Mouse (Mus musculus) stomach, embryonic 14.5 days (tissue): ENCODE results near the gene Itga9. TPM values are rescaled to one million over a fixed set of nuclear protein-coding genes. Genes with fewer than 3 reads are reported as not detected.

Source experiments
- ATAC-seq: fragments of 200-750 bp; cut with Nextera tagmentation; 2 replicates; pipeline ENCODE4 v1.8.0; 2017; ENCODE audit warnings: low read depth, moderate TSS enrichment; ENCODE audit not compliant: insufficient number of reproducible peaks, insufficient read depth, low FRiP score
- H3K27ac ChIP-seq: fragments of 300-500 bp; sonication (generic); 2 replicates; pipeline ENCODE4 v1.5.1; 2014; ENCODE audit warnings: mild to moderate bottlenecking, low read length, moderate library complexity, mixed read lengths
- H3K27me3 ChIP-seq: fragments of 300-500 bp; sonication (generic); 2 replicates; pipeline ENCODE4 v1.6.1; 2014; ENCODE audit warnings: low read length, control low read depth, mixed read lengths; ENCODE audit not compliant: control insufficient read depth, insufficient read depth
- H3K36me3 ChIP-seq: fragments of 300-500 bp; sonication (generic); 2 replicates; pipeline ENCODE4 v1.6.1; 2014; ENCODE audit warnings: mild to moderate bottlenecking, control low read depth, low read length, moderate library complexity, mixed read lengths; ENCODE audit not compliant: control insufficient read depth, insufficient read depth
- H3K4me1 ChIP-seq: fragments of 300-500 bp; sonication (generic); 2 replicates; pipeline ENCODE4 v1.6.1; 2014; ENCODE audit warnings: low read length, control low read depth, mixed read lengths; ENCODE audit not compliant: control insufficient read depth, insufficient read depth
- H3K4me2 ChIP-seq: fragments of 300-500 bp; sonication (generic); replicated peaks from 2 replicates; pipeline ENCODE4 v1.6.1; 2014; ENCODE audit warnings: low read depth, low read length, control low read depth
- H3K4me3 ChIP-seq: fragments of 300-500 bp; sonication (generic); 2 replicates; pipeline ENCODE4 v1.5.1; 2014; ENCODE audit warnings: low read depth, low read length, control low read depth
- H3K9ac ChIP-seq: fragments of 300-500 bp; sonication (generic); replicated peaks from 2 replicates; pipeline ENCODE4 v1.6.1; 2014; ENCODE audit warnings: low read depth, mild to moderate bottlenecking, control low read depth, low read length, moderate library complexity, mixed read lengths
- H3K9me3 ChIP-seq: fragments of 300-500 bp; sonication (generic); 2 replicates; pipeline ENCODE4 v1.6.1; 2016; ENCODE audit warnings: low read depth, low read length, control low read depth; ENCODE audit not compliant: control insufficient read depth
- WGBS: fragments of 180-500 bp; shearing (Covaris S2); extraction: QIAGEN DNeasy Blood & Tissue Kit; methylation state at CpG from one replicate; pipeline ENCODE4 v1.1.7; 2014; 5-methylcytosine and 5-hydroxymethylcytosine counted together
- polyA plus RNA-seq: library from polyadenylated mRNA; unstranded; fragments of >200 nt; fragmentation: Nextera tagmentation; extraction: Ambion mirVana; gene quantifications from 2 replicates; pipeline ENCODE4 v1.2.1, GENCODE M21; 2014

Gene Itga9
- polyA plus RNA-seq, 1 experiment from 2014 or later, result 14.3 TPM

- WGBS, result under 1% methylated on average over 68 of the region's 68 CpGs
- no peaks in the 10 kb centered on the region for H3K36me3 ChIP-seq
- peak overlapping the region; percentile 98 for H3K4me2 ChIP-seq
- H3K9ac ChIP-seq, result peak overlapping the region; percentile 70
- no peaks in the 10 kb centered on the region for H3K9me3 ChIP-seq
- ATAC-seq, result peak; percentile 4; the same call in 1 of the 2 replicates
- peak overlapping the region; percentile 87; the same call in 1 of the 2 replicates for H3K27ac ChIP-seq
- H3K4me3 ChIP-seq, result peak overlapping the region; percentile 78
- H3K4me1 ChIP-seq, result peaks cover 23% of the 10 kb centered on the region
- H3K27me3 ChIP-seq, result no peaks in the 10 kb centered on the region
Observed at GRCm38 (mm10) chr9:118926688-118927321, 320.3 kb downstream of the Itga9 start.

- Histone ChIP-seq H3K4me1 (peaks cover 23% of the 10 kb centered on the region), H3K9ac (peak overlapping the region; percentile 70), H3K27ac (peak overlapping the region; percentile 27; the same call in 1 of the 2 replicates), H3K9me3 (no peaks in the 10 kb centered on the region), H3K27me3 (no peaks in the 10 kb centered on the region), H3K4me2 (peak overlapping the region; percentile 98), H3K36me3 (no peaks in the 10 kb centered on the region), H3K4me3 (peak overlapping the region; percentile 78)
- ATAC-seq, result no peak
- 38% methylated on average over 8 of the region's 8 CpGs for WGBS
Observed at GRCm38 (mm10) chr9:118927501-118927900, 321.0 kb downstream of the Itga9 start.

GRCm38 (mm10) chr9:118928007-118928406 lies 321.5 kb downstream of the Itga9 start:
- no peak for ATAC-seq
- Histone ChIP-seq H3K27ac (peak overlapping the region; percentile 81; the same call in 1 of the 2 replicates), H3K36me3 (no peaks in the 10 kb centered on the region), H3K9me3 (no peaks in the 10 kb centered on the region), H3K27me3 (no peaks in the 10 kb centered on the region), H3K4me3 (peak overlapping the region; percentile 78), H3K9ac (no peak overlapping the region; the same call in 1 of the 2 replicates), H3K4me1 (peaks cover 23% of the 10 kb centered on the region), H3K4me2 (peak overlapping the region; percentile 98)
- 53% methylated on average over 2 of the region's 2 CpGs for WGBS

GRCm38 (mm10) chr9:118928656-118929055 lies 322.2 kb downstream of the Itga9 start:
- H3K9me3 ChIP-seq, result no peaks in the 10 kb centered on the region
- peak overlapping the region; percentile 98 for H3K4me2 ChIP-seq
- H3K4me3 ChIP-seq, result peak overlapping the region; percentile 78; the same call in 1 of the 2 replicates
- H3K27me3 ChIP-seq, result no peaks in the 10 kb centered on the region
- H3K9ac ChIP-seq, result no peak overlapping the region; the same call in 1 of the 2 replicates
- 40% methylated on average over 7 of the region's 7 CpGs for WGBS
- no peak for ATAC-seq
- H3K27ac ChIP-seq, result peak overlapping the region; percentile 81; the same call in 1 of the 2 replicates
- H3K4me1 ChIP-seq, result peaks cover 23% of the 10 kb centered on the region
- H3K36me3 ChIP-seq, result no peaks in the 10 kb centered on the region

DNA sequence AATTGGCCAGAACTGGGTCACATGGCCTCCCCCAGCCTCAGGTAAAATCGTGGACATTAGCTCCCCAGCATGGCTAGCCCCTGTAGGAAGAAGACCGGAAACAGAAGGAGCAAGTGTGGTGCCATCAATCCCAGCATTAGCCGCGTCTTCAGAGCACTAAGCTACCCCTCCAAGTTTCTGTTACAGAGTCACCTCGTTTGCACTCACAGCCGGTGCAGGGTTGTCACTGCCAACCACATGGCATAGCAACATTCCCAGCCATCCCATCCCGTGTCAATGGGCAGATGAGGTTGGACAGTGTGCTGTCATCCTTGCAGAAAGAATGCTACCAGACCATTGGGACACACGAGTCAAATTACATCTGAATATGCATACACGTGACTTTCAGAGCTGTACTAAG lies 324.1 kb downstream of the Itga9 start:
- WGBS, result 76% methylated on average over 9 of the region's 9 CpGs
- Histone ChIP-seq H3K4me3 (no peak overlapping the region), H3K27ac (no peak overlapping the region), H3K36me3 (no peaks in the 10 kb centered on the region), H3K4me2 (no peak overlapping the region), H3K4me1 (peaks cover 27% of the 10 kb centered on the region), H3K9me3 (no peaks in the 10 kb centered on the region), H3K9ac (no peak overlapping the region), H3K27me3 (no peaks in the 10 kb centered on the region)
- no peak for ATAC-seq

DNA sequence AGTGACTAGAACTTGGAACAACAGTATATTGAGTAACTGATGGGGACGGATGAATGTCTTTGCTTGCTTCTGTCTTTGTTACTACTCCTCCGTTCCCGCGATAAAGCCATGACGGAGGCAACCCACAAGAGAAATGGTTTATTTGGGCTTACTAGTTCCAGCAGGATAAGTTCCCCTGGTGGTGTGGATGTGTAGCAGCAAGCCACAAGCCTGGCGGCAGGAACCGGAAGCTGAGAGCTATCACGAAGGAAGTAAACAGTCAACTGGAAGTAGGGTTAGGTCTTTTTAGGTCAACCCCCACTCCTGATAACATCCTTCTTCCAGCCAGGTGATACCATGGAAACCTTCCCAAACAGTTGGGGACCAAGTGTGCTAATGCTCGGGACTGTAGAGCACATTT lies 327.3 kb downstream of the Itga9 start:
- Histone ChIP-seq H3K9ac (no peak overlapping the region), H3K27me3 (no peaks in the 10 kb centered on the region), H3K36me3 (no peaks in the 10 kb centered on the region), H3K4me3 (no peak overlapping the region), H3K4me2 (no peak overlapping the region), H3K27ac (peak overlapping the region; percentile 40; the same call in 1 of the 2 replicates), H3K4me1 (peaks cover 10% of the 10 kb centered on the region), H3K9me3 (no peaks in the 10 kb centered on the region)
- WGBS, result 85% methylated on average over 9 of the region's 9 CpGs
- ATAC-seq, result no peak

DNA sequence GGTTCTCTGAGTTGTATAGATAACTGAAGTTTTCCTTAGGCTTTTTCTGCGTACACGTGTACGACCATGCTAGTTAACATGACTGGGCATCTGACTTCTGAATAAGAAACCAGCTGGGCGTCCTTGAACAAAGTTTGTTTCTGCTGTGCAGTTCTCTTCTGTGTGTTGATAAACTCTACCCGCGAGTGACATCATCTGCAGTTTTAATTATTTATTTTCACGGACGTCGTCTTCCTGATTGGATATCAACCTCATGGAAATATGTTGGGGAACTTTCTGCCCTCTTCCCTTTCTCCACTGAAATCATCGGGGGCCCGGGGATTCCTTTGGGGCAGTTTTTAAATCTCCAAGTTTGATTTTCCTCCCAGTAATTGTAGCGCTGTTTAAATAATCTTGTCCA lies 327.8 kb downstream of the Itga9 start:
- peak overlapping the region; percentile 40; the same call in 1 of the 2 replicates for H3K27ac ChIP-seq

GRCm38 (mm10) chr9:118935098-118935497 lies 328.6 kb downstream of the Itga9 start:
- H3K4me2 ChIP-seq, result no peak overlapping the region
- H3K36me3 ChIP-seq, result no peaks in the 10 kb centered on the region
- ATAC-seq, result no peak
- no peaks in the 10 kb centered on the region for H3K27me3 ChIP-seq
- peaks cover 15% of the 10 kb centered on the region for H3K4me1 ChIP-seq
- no peak overlapping the region for H3K4me3 ChIP-seq
- 66% methylated on average over 13 of the region's 13 CpGs for WGBS
- no peaks in the 10 kb centered on the region for H3K9me3 ChIP-seq
- H3K9ac ChIP-seq, result no peak overlapping the region
- H3K27ac ChIP-seq, result no peak overlapping the region

More for the DNA sequence above, 327.8 kb downstream of the Itga9 start:
- Histone ChIP-seq H3K27me3 (no peaks in the 10 kb centered on the region), H3K4me2 (no peak overlapping the region), H3K36me3 (no peaks in the 10 kb centered on the region), H3K4me3 (no peak overlapping the region), H3K9ac (no peak overlapping the region), H3K4me1 (peaks cover 12% of the 10 kb centered on the region), H3K9me3 (no peaks in the 10 kb centered on the region)
- 42% methylated on average over 12 of the region's 12 CpGs for WGBS
- ATAC-seq, result no peak
